ENCODE assay signal across 8 mouse cellular contexts in the genomic region with DNA sequence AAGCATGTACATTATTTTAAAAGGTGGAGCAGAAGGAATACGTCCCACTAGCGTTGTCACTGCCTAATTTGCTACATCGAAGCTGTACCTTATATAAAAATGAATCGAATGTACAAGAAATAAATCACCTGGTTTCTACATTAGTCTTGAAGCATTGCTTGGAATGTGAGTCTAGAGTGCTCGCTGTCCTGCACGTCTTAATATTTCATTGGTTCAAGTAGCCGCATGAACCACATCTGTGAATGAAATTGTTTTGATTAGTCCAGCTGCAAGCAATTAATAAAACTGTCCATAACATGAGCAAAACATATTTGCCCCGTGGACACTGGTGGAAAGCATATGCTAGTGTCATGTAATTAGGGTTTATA.
DNase-seq lines count a peak whose midpoint lies in the region; ATAC-seq and TF ChIP-seq lines count a peak whose summit lies in the region.

No protein-coding gene starts in this region.

- H3K27ac ChIP-seq in heart, embryonic 12.5 days (ENCODE audit: poor library complexity, severe bottlenecking): no peak overlapping the region
- no peak overlapping the region for H3K27ac ChIP-seq in testis, adult 2 months (ENCODE audit: control insufficient read depth, insufficient read depth, low read depth, low read length)
- no peak overlapping the region for H3K27ac ChIP-seq in limb, embryonic 15.5 days
- no peak overlapping the region for H3K27ac ChIP-seq in thymus, adult 2 months (ENCODE audit: control insufficient read depth, insufficient read depth, low read length)

- H3K9me3 ChIP-seq in heart, embryonic 12.5 days (replicated peaks): no peaks in the 10 kb centered on the region
- H3K9me3 ChIP-seq in limb, embryonic 15.5 days: no peaks in the 10 kb centered on the region

- DNase-seq in heart, adult 8-10 months (ENCODE audit: low spot score): no peak
- no peak for DNase-seq in testis, postnatal 14 days (ENCODE audit: low spot score)
- DNase-seq in thymus, adult 2 months: no peak
- DNase-seq in cerebellum, adult 18-20 months: no peak

- H3K4me2 ChIP-seq in heart, embryonic 12.5 days: peak overlapping the region; percentile 73
- H3K4me2 ChIP-seq in limb, embryonic 15.5 days: peak overlapping the region; percentile 75

- H3K9ac ChIP-seq in heart, embryonic 12.5 days: no peak overlapping the region
- no peak overlapping the region for H3K9ac ChIP-seq in limb, embryonic 15.5 days

- H3K36me3 ChIP-seq in heart, embryonic 12.5 days: no peaks in the 10 kb centered on the region
- H3K36me3 ChIP-seq in testis, adult 2 months (ENCODE audit: control insufficient read depth, insufficient read depth, low read length): no peaks in the 10 kb centered on the region
- no peaks in the 10 kb centered on the region for H3K36me3 ChIP-seq in limb, embryonic 15.5 days
- H3K36me3 ChIP-seq in thymus, adult 2 months (ENCODE audit: control insufficient read depth, insufficient read depth, low read length): no peaks in the 10 kb centered on the region

- peak overlapping the region; percentile 45 for H3K4me3 ChIP-seq in heart, embryonic 12.5 days
- H3K4me3 ChIP-seq in testis, adult 2 months (ENCODE audit: control insufficient read depth, low read depth, low read length): peak overlapping the region; percentile 85
- peak overlapping the region; percentile 43 for H3K4me3 ChIP-seq in limb, embryonic 15.5 days
- H3K4me3 ChIP-seq in thymus, adult 2 months (ENCODE audit: control insufficient read depth, insufficient read depth, low read length): no peak overlapping the region

- no peak for TF ChIP-seq CTCF in testis, adult 2 months (IDR thresholded peaks at IDR 0.05; ENCODE audit: control insufficient read depth, insufficient read depth, insufficient replicate concordance, low read depth, low read length)
- no peak for TF ChIP-seq CTCF in thymus, adult 2 months (IDR thresholded peaks at IDR 0.05; ENCODE audit: borderline replicate concordance, control insufficient read depth, extremely low read depth, insufficient read depth, low read length, poor library complexity)

- no peaks in the 10 kb centered on the region for H3K27me3 ChIP-seq in heart, embryonic 12.5 days (replicated peaks)
- H3K27me3 ChIP-seq in testis, adult 2 months (ENCODE audit: control insufficient read depth, insufficient read depth, low read length): no peaks in the 10 kb centered on the region
- H3K27me3 ChIP-seq in limb, embryonic 15.5 days: no peaks in the 10 kb centered on the region
- H3K27me3 ChIP-seq in thymus, adult 2 months (ENCODE audit: control insufficient read depth, insufficient read depth, low read length): no peaks in the 10 kb centered on the region

- no peak for TF ChIP-seq POLR2A in testis, adult 2 months (IDR thresholded peaks at IDR 0.05; ENCODE audit: control insufficient read depth, low read depth, low read length)
- TF ChIP-seq POLR2A in thymus, adult 2 months (IDR thresholded peaks at IDR 0.05; ENCODE audit: control insufficient read depth, extremely low read depth, insufficient read depth, low read length, poor library complexity): no peak

- H3K4me1 ChIP-seq in heart, embryonic 12.5 days (replicated peaks): no peaks in the 10 kb centered on the region
- H3K4me1 ChIP-seq in testis, adult 2 months (ENCODE audit: control insufficient read depth, insufficient read depth, low read length): no peaks in the 10 kb centered on the region
- peaks cover 7% of the 10 kb centered on the region; the same call in 1 of the 2 replicates for H3K4me1 ChIP-seq in limb, embryonic 15.5 days
- no peaks in the 10 kb centered on the region for H3K4me1 ChIP-seq in thymus, adult 2 months (replicated peaks; ENCODE audit: control insufficient read depth, insufficient read depth, low read length)

- 27% methylated on average over 8 of the region's 8 CpGs for WGBS in heart, embryonic 12.5 days
- WGBS in limb, embryonic 15.5 days: 8% methylated on average over 8 of the region's 8 CpGs
- WGBS in thymus, adult 2 months: 33% methylated on average over 8 of the region's 8 CpGs

- ATAC-seq in heart, embryonic 12.5 days (ENCODE audit: insufficient number of reproducible peaks, low FRiP score): no peak
- ATAC-seq in limb, embryonic 15.5 days (ENCODE audit: insufficient number of reproducible peaks, low FRiP score, low TSS enrichment, low read depth): no peak
- no peak for ATAC-seq in cerebellum, adult (ENCODE audit: insufficient number of reproducible peaks, low FRiP score, low TSS enrichment)
